Mouse (Mus musculus): ENCODE results near the gene Cmbl. TPM values are rescaled to one million over a fixed set of nuclear protein-coding genes. Genes with fewer than 3 reads are reported as not detected.

Gene Cmbl
- polyA plus RNA-seq, 1 experiment from 2014 or later = 6.5 TPM

DNA sequence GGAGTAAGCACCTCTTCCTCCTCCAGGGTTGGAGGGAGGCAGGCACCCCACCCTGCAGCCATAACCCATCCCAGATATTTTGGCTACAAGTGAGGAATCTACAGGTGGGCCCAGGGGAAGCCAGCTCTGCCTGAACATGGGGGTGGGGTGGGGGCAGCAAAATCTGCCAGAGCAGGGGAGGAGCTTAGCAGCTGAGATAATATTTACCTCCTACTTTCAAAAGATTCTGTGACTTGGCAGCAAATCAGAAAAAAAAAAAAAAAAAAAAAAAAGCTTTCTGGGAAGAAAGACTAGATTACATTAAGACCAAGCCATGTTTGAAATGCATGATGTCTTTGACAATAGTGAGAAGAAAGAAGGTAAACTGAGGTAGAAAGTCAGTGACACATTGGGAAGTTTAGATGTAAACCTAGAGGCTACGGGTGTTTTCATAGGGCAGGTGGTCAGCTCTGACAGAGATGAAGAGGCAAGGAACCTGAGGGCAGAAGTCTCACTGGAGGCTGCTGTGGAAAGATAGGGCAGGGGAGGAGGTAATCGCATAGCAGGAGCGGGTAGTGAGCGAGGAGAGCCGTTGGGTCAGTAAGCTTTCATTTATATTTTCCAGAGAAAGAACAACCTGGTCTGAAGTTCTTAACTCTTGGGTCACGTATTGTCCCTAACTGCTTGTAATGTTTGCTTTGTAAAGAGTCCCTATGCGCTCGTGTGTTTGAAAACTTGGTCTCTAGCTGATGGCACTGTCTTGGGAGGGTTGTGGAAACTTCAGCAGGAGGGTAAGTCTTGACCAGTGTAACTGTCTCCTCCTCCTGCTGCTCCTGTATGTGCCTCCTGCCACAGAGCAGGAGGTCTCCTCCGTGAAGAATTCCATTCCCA, 25.3 kb upstream of the Cmbl start:
- Histone ChIP-seq H3K4me1 (ENCODE audit: control insufficient read depth, insufficient read depth, low read length) (peaks cover 19% of the 10 kb centered on the region), H3K27me3 (replicated peaks; ENCODE audit: control insufficient read depth, insufficient read depth, low read length) (no peaks in the 10 kb centered on the region), H3K4me3 (ENCODE audit: low read depth, low read length) (no peak overlapping the region), H3K4me2 (ENCODE audit: low read length) (no peak overlapping the region), H3K9ac (ENCODE audit: low read length) (no peak overlapping the region), H3K36me3 (ENCODE audit: control insufficient read depth, insufficient read depth, low read length) (no peaks in the 10 kb centered on the region), H3K9me3 (replicated peaks; ENCODE audit: control insufficient read depth, low read length) (no peaks in the 10 kb centered on the region), H3K27ac (ENCODE audit: low read depth, low read length) (no peak overlapping the region)
- ATAC-seq (no peak), DNase-seq (ENCODE audit: low spot score) (no peak)
- 78% methylated on average over 9 of the region's 9 CpGs for WGBS

DNA sequence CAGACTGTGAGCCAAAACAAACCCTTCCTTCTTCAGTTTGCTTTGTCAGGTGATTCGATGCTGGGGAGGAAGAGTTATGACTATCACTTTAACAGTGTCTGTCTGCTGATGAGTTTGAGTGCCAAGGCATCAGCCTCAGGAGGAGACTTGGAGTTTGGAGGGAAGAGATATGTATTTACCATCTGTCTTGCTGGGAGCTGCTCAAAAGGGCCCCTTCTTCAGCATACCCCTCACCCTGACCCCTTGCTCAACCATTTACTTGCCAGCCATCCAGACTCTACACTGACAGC, 24.7 kb upstream of the Cmbl start:
- Histone ChIP-seq H3K4me1 (ENCODE audit: control insufficient read depth, insufficient read depth, low read length) (peaks cover 19% of the 10 kb centered on the region), H3K27ac (ENCODE audit: low read depth, low read length) (no peak overlapping the region), H3K4me2 (ENCODE audit: low read length) (no peak overlapping the region), H3K9me3 (replicated peaks; ENCODE audit: control insufficient read depth, low read length) (no peaks in the 10 kb centered on the region), H3K36me3 (ENCODE audit: control insufficient read depth, insufficient read depth, low read length) (no peaks in the 10 kb centered on the region), H3K9ac (ENCODE audit: low read length) (no peak overlapping the region), H3K27me3 (replicated peaks; ENCODE audit: control insufficient read depth, insufficient read depth, low read length) (no peaks in the 10 kb centered on the region), H3K4me3 (ENCODE audit: low read depth, low read length) (no peak overlapping the region)
- ATAC-seq (no peak), DNase-seq (ENCODE audit: low spot score) (no peak)
- WGBS = 86% methylated on average over 1 of the region's 1 CpGs

DNA sequence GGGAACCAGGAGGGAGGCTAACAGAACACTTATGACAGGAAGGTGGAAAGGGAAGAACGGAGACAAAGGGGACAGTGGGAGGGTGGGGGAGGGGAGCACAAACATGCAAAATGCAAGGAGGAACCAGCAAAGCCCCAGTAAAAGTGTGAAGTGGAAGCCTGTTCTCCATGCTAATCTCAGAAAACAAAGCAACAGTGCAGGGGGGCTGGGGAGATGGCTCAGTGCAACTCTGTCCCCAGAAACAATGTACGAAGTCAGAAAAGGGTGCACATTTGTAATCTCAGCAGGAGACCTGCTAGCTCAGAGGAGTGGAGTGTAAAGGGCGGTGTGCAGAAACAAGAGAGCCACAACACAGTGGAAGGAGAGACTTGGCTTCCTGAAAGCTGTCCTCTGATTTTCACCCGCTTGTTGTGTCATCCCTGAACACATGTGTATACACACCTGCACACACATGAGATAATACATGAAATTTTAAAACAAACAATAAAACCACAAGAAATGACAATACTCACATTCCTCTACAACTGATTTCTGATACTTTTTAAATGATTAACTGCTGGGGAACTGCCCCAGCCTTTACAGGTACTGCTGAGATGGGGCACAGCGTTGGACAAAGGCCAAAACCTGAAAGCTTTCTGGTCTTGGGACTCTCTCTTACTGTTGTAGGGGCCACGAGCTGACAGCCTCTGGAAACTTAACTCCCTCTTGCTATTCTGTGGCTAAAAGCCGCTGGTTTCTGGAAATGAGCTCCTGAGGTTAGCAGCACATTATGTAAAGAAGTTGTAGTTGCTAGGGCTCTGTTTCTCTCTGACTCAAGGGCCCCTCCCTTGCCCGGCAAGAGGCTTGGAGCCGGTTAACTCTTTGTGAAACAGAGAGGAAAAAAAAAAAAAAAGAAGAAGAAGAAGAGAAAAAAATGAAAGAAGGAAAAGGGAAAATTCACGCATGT, 22.9 kb upstream of the Cmbl start:
- ATAC-seq = peak; percentile 47
- H3K4me2 ChIP-seq (ENCODE audit: low read length) = peak overlapping the region; percentile 3; the same call in 1 of the 2 replicates

DNA sequence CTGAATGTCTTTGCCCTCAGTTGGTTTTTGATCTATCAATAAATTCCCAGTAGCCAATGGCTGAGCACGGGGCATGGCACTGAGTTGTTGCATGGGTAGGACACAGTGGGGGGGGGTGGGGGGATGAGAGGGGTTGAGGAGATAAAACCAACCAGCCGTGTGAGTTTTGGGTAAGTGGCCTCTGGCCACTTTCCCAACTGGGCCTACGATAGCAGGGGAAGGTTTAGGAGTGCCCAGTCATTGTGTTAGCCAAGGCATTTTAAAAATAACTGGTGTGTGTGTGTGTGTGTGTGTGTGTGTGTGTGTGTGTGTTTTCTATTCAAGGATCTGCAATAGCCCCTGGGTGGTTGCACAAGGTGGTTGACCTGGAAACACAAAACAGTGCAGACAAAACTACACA, 21.9 kb upstream of the Cmbl start:
- Histone ChIP-seq H3K27me3 (replicated peaks; ENCODE audit: control insufficient read depth, insufficient read depth, low read length) (no peaks in the 10 kb centered on the region), H3K4me1 (ENCODE audit: control insufficient read depth, insufficient read depth, low read length) (peaks cover 9% of the 10 kb centered on the region), H3K27ac (ENCODE audit: low read depth, low read length) (no peak overlapping the region), H3K9me3 (replicated peaks; ENCODE audit: control insufficient read depth, low read length) (no peaks in the 10 kb centered on the region), H3K36me3 (ENCODE audit: control insufficient read depth, insufficient read depth, low read length) (no peaks in the 10 kb centered on the region), H3K9ac (ENCODE audit: low read length) (no peak overlapping the region), H3K4me2 (ENCODE audit: low read length) (no peak overlapping the region), H3K4me3 (ENCODE audit: low read depth, low read length) (no peak overlapping the region)
- ATAC-seq (no peak), DNase-seq (ENCODE audit: low spot score) (no peak)
- 14% methylated on average over 3 of the region's 3 CpGs for WGBS

More for the DNA sequence above, 22.9 kb upstream of the Cmbl start:
- Histone ChIP-seq H3K9ac (ENCODE audit: low read length) (no peak overlapping the region), H3K9me3 (replicated peaks; ENCODE audit: control insufficient read depth, low read length) (no peaks in the 10 kb centered on the region), H3K27me3 (replicated peaks; ENCODE audit: control insufficient read depth, insufficient read depth, low read length) (no peaks in the 10 kb centered on the region), H3K27ac (ENCODE audit: low read depth, low read length) (peak overlapping the region; percentile 52; the same call in 1 of the 2 replicates), H3K36me3 (ENCODE audit: control insufficient read depth, insufficient read depth, low read length) (no peaks in the 10 kb centered on the region), H3K4me3 (ENCODE audit: low read depth, low read length) (no peak overlapping the region), H3K4me1 (ENCODE audit: control insufficient read depth, insufficient read depth, low read length) (peaks cover 9% of the 10 kb centered on the region)
- WGBS = 7% methylated on average over 10 of the region's 10 CpGs
- DNase-seq (ENCODE audit: low spot score) = peak; percentile 19

DNA sequence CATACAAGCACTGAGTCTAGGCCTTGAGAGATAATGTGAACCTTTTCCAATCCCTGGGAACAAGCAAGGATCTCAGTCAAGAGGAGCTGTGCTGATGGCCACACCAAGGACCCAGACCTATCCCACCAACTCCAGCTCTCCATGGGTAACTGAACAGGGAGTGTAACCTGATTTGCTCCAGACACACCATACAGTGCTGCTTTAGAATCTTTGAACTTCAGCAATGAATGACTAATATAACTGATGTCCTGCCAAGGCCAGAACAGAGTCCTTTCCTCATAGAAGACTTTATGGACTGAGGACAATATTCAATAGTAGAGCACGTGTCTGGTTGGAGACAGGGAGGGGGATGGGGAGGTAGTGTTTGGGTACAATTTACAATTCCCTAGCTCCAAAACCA, 20.1 kb upstream of the Cmbl start:
- H3K27me3 ChIP-seq (replicated peaks; ENCODE audit: control insufficient read depth, insufficient read depth, low read length) = no peaks in the 10 kb centered on the region
- H3K4me3 ChIP-seq (ENCODE audit: low read depth, low read length) = no peak overlapping the region
- peaks cover 9% of the 10 kb centered on the region for H3K4me1 ChIP-seq (ENCODE audit: control insufficient read depth, insufficient read depth, low read length)
- ATAC-seq (no peak), DNase-seq (ENCODE audit: low spot score) (no peak)
- no peaks in the 10 kb centered on the region for H3K36me3 ChIP-seq (ENCODE audit: control insufficient read depth, insufficient read depth, low read length)
- no peak overlapping the region for H3K27ac ChIP-seq (ENCODE audit: low read depth, low read length)
- H3K4me2 ChIP-seq (ENCODE audit: low read length) = no peak overlapping the region
- WGBS = 75% methylated on average over 1 of the region's 1 CpGs
- H3K9ac ChIP-seq (ENCODE audit: low read length) = no peak overlapping the region
- no peaks in the 10 kb centered on the region for H3K9me3 ChIP-seq (replicated peaks; ENCODE audit: control insufficient read depth, low read length)

DNA sequence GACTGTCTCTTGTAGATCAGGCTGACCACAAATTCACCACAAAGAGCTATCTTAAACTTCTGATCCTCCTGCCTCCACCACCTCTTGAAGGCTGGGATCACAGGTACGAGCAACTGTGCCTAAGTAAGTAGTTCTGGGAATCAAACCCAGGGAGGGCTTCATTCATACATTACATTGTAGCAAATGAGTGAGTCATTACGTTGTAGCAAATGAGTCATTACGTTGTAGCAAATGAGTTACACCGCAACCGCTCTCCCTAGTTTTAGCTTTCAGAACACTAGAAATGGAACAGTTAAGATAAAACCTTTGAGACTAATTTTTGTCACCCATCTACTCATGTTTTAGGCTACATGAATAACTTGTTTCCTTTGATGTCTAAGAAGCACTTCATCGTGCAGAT, 18.9 kb upstream of the Cmbl start:
- Histone ChIP-seq H3K9ac (ENCODE audit: low read length) (no peak overlapping the region), H3K9me3 (replicated peaks; ENCODE audit: control insufficient read depth, low read length) (no peaks in the 10 kb centered on the region), H3K4me1 (ENCODE audit: control insufficient read depth, insufficient read depth, low read length) (peaks cover 9% of the 10 kb centered on the region), H3K27me3 (replicated peaks; ENCODE audit: control insufficient read depth, insufficient read depth, low read length) (no peaks in the 10 kb centered on the region), H3K36me3 (ENCODE audit: control insufficient read depth, insufficient read depth, low read length) (no peaks in the 10 kb centered on the region), H3K4me3 (ENCODE audit: low read depth, low read length) (no peak overlapping the region), H3K4me2 (ENCODE audit: low read length) (no peak overlapping the region), H3K27ac (ENCODE audit: low read depth, low read length) (no peak overlapping the region)
- DNase-seq (ENCODE audit: low spot score) = no peak
- 82% methylated on average over 6 of the region's 6 CpGs for WGBS
- ATAC-seq = no peak

DNA sequence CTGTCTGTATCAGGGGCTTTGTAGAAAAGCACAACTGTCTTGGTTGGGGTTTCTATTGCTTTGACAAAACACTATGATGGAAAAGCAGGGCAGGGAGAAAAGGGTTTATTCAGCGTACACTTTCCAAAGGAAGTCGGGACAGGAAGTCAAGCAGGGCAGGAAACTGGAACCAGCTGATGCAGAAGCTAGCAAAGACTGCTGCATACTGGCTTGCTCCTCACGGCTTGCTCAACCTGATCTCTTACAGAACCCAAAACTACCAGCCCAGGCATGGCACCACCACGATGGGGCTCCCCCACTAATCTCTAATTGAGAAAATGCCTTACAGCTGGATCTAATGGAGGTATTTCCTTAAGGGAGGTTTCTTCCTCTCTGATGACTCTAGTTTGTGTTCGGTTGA, 17.8 kb upstream of the Cmbl start:
- Histone ChIP-seq H3K4me3 (ENCODE audit: low read depth, low read length) (no peak overlapping the region), H3K4me1 (ENCODE audit: control insufficient read depth, insufficient read depth, low read length) (peaks cover 2% of the 10 kb centered on the region), H3K9me3 (replicated peaks; ENCODE audit: control insufficient read depth, low read length) (no peaks in the 10 kb centered on the region), H3K27me3 (replicated peaks; ENCODE audit: control insufficient read depth, insufficient read depth, low read length) (no peaks in the 10 kb centered on the region), H3K36me3 (ENCODE audit: control insufficient read depth, insufficient read depth, low read length) (no peaks in the 10 kb centered on the region), H3K27ac (ENCODE audit: low read depth, low read length) (no peak overlapping the region), H3K4me2 (ENCODE audit: low read length) (no peak overlapping the region), H3K9ac (ENCODE audit: low read length) (no peak overlapping the region)
- ATAC-seq (no peak), DNase-seq (ENCODE audit: low spot score) (no peak)
- WGBS = 74% methylated on average over 5 of the region's 5 CpGs

DNA sequence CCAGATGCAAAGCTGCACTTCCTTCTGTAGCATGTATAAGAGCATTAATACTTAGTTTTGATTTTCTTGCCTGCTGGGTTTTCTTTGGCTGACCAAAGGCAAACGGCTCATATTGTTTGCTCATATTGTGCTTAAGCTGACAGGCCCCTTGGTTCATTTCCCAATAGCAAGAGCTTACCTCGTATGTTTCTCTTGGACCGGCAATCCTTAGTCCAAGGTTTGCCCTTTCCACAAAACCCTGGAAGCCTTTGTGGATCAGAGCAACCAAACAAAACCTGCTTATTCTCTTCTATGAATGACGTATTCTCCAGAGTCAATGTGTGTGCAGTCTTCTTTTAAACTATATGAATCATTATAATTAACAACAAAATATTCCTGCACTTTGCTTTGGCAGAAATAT, 14.8 kb upstream of the Cmbl start:
- DNase-seq (ENCODE audit: low spot score) = no peak
- 65% methylated on average over 4 of the region's 4 CpGs for WGBS
- H3K4me2 ChIP-seq (ENCODE audit: low read length) = no peak overlapping the region
- no peaks in the 10 kb centered on the region for H3K4me1 ChIP-seq (ENCODE audit: control insufficient read depth, insufficient read depth, low read length)
- H3K36me3 ChIP-seq (ENCODE audit: control insufficient read depth, insufficient read depth, low read length) = no peaks in the 10 kb centered on the region
- H3K27ac ChIP-seq (ENCODE audit: low read depth, low read length) = no peak overlapping the region
- no peaks in the 10 kb centered on the region for H3K27me3 ChIP-seq (replicated peaks; ENCODE audit: control insufficient read depth, insufficient read depth, low read length)
- no peak overlapping the region for H3K4me3 ChIP-seq (ENCODE audit: low read depth, low read length)
- no peak for ATAC-seq
- H3K9me3 ChIP-seq (replicated peaks; ENCODE audit: control insufficient read depth, low read length) = no peaks in the 10 kb centered on the region
- no peak overlapping the region for H3K9ac ChIP-seq (ENCODE audit: low read length)

DNA sequence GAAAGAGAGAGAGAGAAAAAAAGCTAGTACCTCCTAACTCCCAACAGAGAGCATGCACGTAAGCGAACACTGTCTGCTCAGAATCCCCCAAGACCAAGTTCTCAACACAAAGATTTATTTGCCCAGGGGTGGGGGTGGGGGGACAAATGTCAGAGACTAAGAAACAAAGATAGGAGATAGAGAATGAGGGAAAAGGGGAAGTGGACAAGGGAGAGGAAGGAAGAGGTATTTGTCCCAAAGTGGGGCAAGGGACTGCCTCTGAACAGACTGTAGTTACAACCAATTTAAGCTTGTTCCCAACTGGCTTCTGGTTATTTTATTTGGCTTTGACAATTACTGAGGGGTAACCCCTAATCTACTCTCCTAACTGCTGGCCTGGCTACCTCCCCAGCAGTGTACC, 10.3 kb upstream of the Cmbl start:
- Histone ChIP-seq H3K27me3 (replicated peaks; ENCODE audit: control insufficient read depth, insufficient read depth, low read length) (no peaks in the 10 kb centered on the region), H3K9me3 (replicated peaks; ENCODE audit: control insufficient read depth, low read length) (no peaks in the 10 kb centered on the region), H3K4me1 (ENCODE audit: control insufficient read depth, insufficient read depth, low read length) (no peaks in the 10 kb centered on the region), H3K9ac (ENCODE audit: low read length) (no peak overlapping the region), H3K4me3 (ENCODE audit: low read depth, low read length) (no peak overlapping the region), H3K27ac (ENCODE audit: low read depth, low read length) (no peak overlapping the region), H3K36me3 (ENCODE audit: control insufficient read depth, insufficient read depth, low read length) (no peaks in the 10 kb centered on the region), H3K4me2 (ENCODE audit: low read length) (no peak overlapping the region)
- no peak for DNase-seq (ENCODE audit: low spot score)
- WGBS = 81% methylated on average over 2 of the region's 2 CpGs
- ATAC-seq = no peak

All from forebrain, embryonic 14.5 days (tissue).